Mouse (Mus musculus): ENCODE measurements around the gene Larp1.

The Larp1 gene

GRCm38 (mm10) chr11:58003126-58003525, 5.7 kb upstream of the Larp1 start:
- no peak for DNase-seq (ENCODE audit: low spot score)

GRCm38 (mm10) chr11:58003734-58004133, 5.1 kb upstream of the Larp1 start:
- DNase-seq (ENCODE audit: low spot score), result no peak

GRCm38 (mm10) chr11:58005110-58005509, 3.8 kb upstream of the Larp1 start:
- no peak for DNase-seq (ENCODE audit: low spot score)

GRCm38 (mm10) chr11:58008013-58008412, 851 bp upstream of the Larp1 start:
- DNase-seq (ENCODE audit: low spot score), result no peak

- peak; percentile 69 for DNase-seq (ENCODE audit: low spot score)
These were observed 320 bp upstream of the Larp1 start for GRCm38 (mm10) chr11:58008437-58009050.

GRCm38 (mm10) chr11:58009516-58010141, 765 bp downstream of the Larp1 start:
- peak; percentile 71 for DNase-seq (ENCODE audit: low spot score)

- peak; percentile 15 for DNase-seq (ENCODE audit: low spot score)
These were observed 1.4 kb downstream of the Larp1 start for GRCm38 (mm10) chr11:58010226-58010781.

GRCm38 (mm10) chr11:58010930-58011329, 2.1 kb downstream of the Larp1 start:
- DNase-seq (ENCODE audit: low spot score), result no peak

GRCm38 (mm10) chr11:58011813-58012212, 2.9 kb downstream of the Larp1 start:
- DNase-seq (ENCODE audit: low spot score), result no peak

GRCm38 (mm10) chr11:58012674-58013073, 3.8 kb downstream of the Larp1 start:
- no peak for DNase-seq (ENCODE audit: low spot score)

- no peak for DNase-seq (ENCODE audit: low spot score)
These were observed 4.2 kb downstream of the Larp1 start for GRCm38 (mm10) chr11:58013100-58013499.

GRCm38 (mm10) chr11:58014604-58015003, 5.7 kb downstream of the Larp1 start:
- no peak for DNase-seq (ENCODE audit: low spot score)

- DNase-seq (ENCODE audit: low spot score), result no peak
These were observed 6.5 kb downstream of the Larp1 start for GRCm38 (mm10) chr11:58015339-58015738.

- no peak for DNase-seq (ENCODE audit: low spot score)
These were observed 7.5 kb downstream of the Larp1 start for GRCm38 (mm10) chr11:58016371-58016770.

- DNase-seq (ENCODE audit: low spot score), result no peak
These were observed 8.6 kb downstream of the Larp1 start for GRCm38 (mm10) chr11:58017422-58017821.

- no peak for DNase-seq (ENCODE audit: low spot score)
These were observed 9.4 kb downstream of the Larp1 start for GRCm38 (mm10) chr11:58018287-58018686.

GRCm38 (mm10) chr11:58018701-58019100, 9.8 kb downstream of the Larp1 start:
- no peak for DNase-seq (ENCODE audit: low spot score)

- no peak for DNase-seq (ENCODE audit: low spot score)
These were observed 12.2 kb downstream of the Larp1 start for GRCm38 (mm10) chr11:58021095-58021494.

- no peak for DNase-seq (ENCODE audit: low spot score)
These were observed 12.8 kb downstream of the Larp1 start for GRCm38 (mm10) chr11:58021618-58022017.

- DNase-seq (ENCODE audit: low spot score), result no peak
These were observed 15.4 kb downstream of the Larp1 start for GRCm38 (mm10) chr11:58024271-58024670.

- DNase-seq (ENCODE audit: low spot score), result no peak
These were observed 15.8 kb downstream of the Larp1 start for GRCm38 (mm10) chr11:58024671-58025070.

GRCm38 (mm10) chr11:58025881-58026280, 17.0 kb downstream of the Larp1 start:
- no peak for DNase-seq (ENCODE audit: low spot score)

GRCm38 (mm10) chr11:58026337-58026736, 17.5 kb downstream of the Larp1 start:
- no peak for DNase-seq (ENCODE audit: low spot score)

GRCm38 (mm10) chr11:58026860-58027259, 18.0 kb downstream of the Larp1 start:
- no peak for DNase-seq (ENCODE audit: low spot score)
